7 mouse cellular contexts compared by ENCODE assay signal in genomic region chr6:47771760-47772159, GRCm38 (mm10). TPM values are rescaled to one million over a fixed set of nuclear protein-coding genes. Genes with fewer than 3 reads are reported as not detected.
DNase-seq lines count a peak whose midpoint lies in the region; ATAC-seq and TF ChIP-seq lines count a peak whose summit lies in the region.
"Not testable (repeated sequence)": the region's sequence is repeated elsewhere in the genome, so short reads cannot be mapped to it uniquely, and the experiment has no call there.

No protein-coding gene starts in this region.

- peak; percentile 81 for DNase-seq in Patski (ENCODE audit: low read depth, low spot score)
- not testable (repeated sequence) for DNase-seq in embryonic facial prominence, embryonic 10.5 days (ENCODE audit: low spot score)
- peak; percentile 56 for DNase-seq in forelimb bud, embryonic 11.5 days (ENCODE audit: low read depth, low spot score)
- DNase-seq in mesoderm, embryonic 11.5 days (ENCODE audit: low read depth, low spot score) = peak; percentile 59
- DNase-seq in right cerebral cortex, postnatal 10 days (ENCODE audit: low spot score in 2 of 2) = peak; percentile 19 to 27

- ATAC-seq in Patski = peak; percentile 85
- 0 out of 2 replicates have a peak, but pooled peaks have one; percentile 45 for ATAC-seq in hindbrain, embryonic 16.5 days
- ATAC-seq in limb, embryonic 15.5 days (ENCODE audit: insufficient number of reproducible peaks, low FRiP score, low TSS enrichment, low read depth) = not testable (repeated sequence)

- POLR2A ChIA-PET in Patski (lab: Charles Lee) = not testable (repeated sequence)

- CTCF ChIA-PET in Patski (lab: Charles Lee) = not testable (repeated sequence)

- in situ Hi-C loops in Patski (cut with MboI; ENCODE audit: low pct_unique_long_range_greater_than_20kb) = not testable (repeated sequence)

- H3K9me3 ChIP-seq in embryonic facial prominence, embryonic 10.5 days; hindbrain, embryonic 16.5 days (ENCODE audit: control insufficient read depth, low read length); limb, embryonic 15.5 days: not testable (repeated sequence)

- 0 out of 2 replicates have a peak overlapping the region, but pooled peaks have one; percentile 27 for H3K4me3 ChIP-seq in embryonic facial prominence, embryonic 10.5 days
- H3K4me3 ChIP-seq in hindbrain, embryonic 16.5 days (ENCODE audit: low read length) = peak overlapping the region; percentile 20; the same call in 1 of the 2 replicates
- peak overlapping the region; percentile 19 for H3K4me3 ChIP-seq in limb, embryonic 15.5 days

- 50% methylated on average over 9 of the region's 19 CpGs for WGBS in embryonic facial prominence, embryonic 10.5 days
- WGBS in hindbrain, embryonic 16.5 days = 67% methylated on average over 7 of the region's 19 CpGs
- WGBS in limb, embryonic 15.5 days = 46% methylated on average over 9 of the region's 19 CpGs

- not testable (repeated sequence) for TF ChIP-seq CTCF in Patski (IDR thresholded peaks at IDR 0.05)

- H3K4me2 ChIP-seq in hindbrain, embryonic 16.5 days (ENCODE audit: low read length) = peak overlapping the region; percentile 37
- H3K4me2 ChIP-seq in limb, embryonic 15.5 days = 0 out of 2 replicates have a peak overlapping the region, but pooled peaks have one; percentile 13

- not testable (repeated sequence) for H3K27ac ChIP-seq in embryonic facial prominence, embryonic 10.5 days (replicated peaks); hindbrain, embryonic 16.5 days (ENCODE audit: low read depth, low read length); limb, embryonic 15.5 days

- not testable (repeated sequence) for H3K27me3 ChIP-seq in Patski; hindbrain, embryonic 16.5 days (replicated peaks; ENCODE audit: control insufficient read depth, insufficient read depth, low read length); limb, embryonic 15.5 days
- peaks cover 24% of the 10 kb centered on the region for H3K27me3 ChIP-seq in embryonic facial prominence, embryonic 10.5 days (replicated peaks; ENCODE audit: low read depth, poor library complexity, severe bottlenecking)

- H3K4me1 ChIP-seq in embryonic facial prominence, embryonic 10.5 days; hindbrain, embryonic 16.5 days (ENCODE audit: control insufficient read depth, insufficient read depth, low read depth, low read length); limb, embryonic 15.5 days: not testable (repeated sequence)

- not testable (repeated sequence) for H3K9ac ChIP-seq in hindbrain, embryonic 16.5 days (ENCODE audit: low read depth, low read length); limb, embryonic 15.5 days

- H3K36me3 ChIP-seq in embryonic facial prominence, embryonic 10.5 days (replicated peaks); hindbrain, embryonic 16.5 days (ENCODE audit: control insufficient read depth, insufficient read depth, low read length); limb, embryonic 15.5 days: not testable (repeated sequence)

RNA-seq across cellular contexts. Expression of gene Pdia4, which starts 41.5 kb away (rescaled TPM):
- polyA plus RNA-seq in Patski (2021) = 241 TPM
- 323 and 333 TPM in 2 replicates for polyA plus RNA-seq in embryonic facial prominence, embryonic 10.5 days (2016; fragmentation: Nextera tagmentation; extraction: Ambion mirVana)
- polyA plus RNA-seq in hindbrain, embryonic 16.5 days (2015; fragmentation: Nextera tagmentation; extraction: Ambion mirVana) = 142 and 168 TPM in 2 replicates
- polyA plus RNA-seq in limb, embryonic 15.5 days (2015; fragmentation: Nextera tagmentation; extraction: Ambion mirVana) = 277 and 292 TPM in 2 replicates

RNA-seq across cellular contexts. Expression of gene Zfp786, which starts 58.9 kb away (rescaled TPM):
- polyA plus RNA-seq in Patski (2021) = 0.82 TPM
- 7.6 and 8.0 TPM in 2 replicates for polyA plus RNA-seq in embryonic facial prominence, embryonic 10.5 days (2016; fragmentation: Nextera tagmentation; extraction: Ambion mirVana)
- 13.9 and 15.7 TPM in 2 replicates for polyA plus RNA-seq in hindbrain, embryonic 16.5 days (2015; fragmentation: Nextera tagmentation; extraction: Ambion mirVana)
- 2.5 and 3.6 TPM in 2 replicates for polyA plus RNA-seq in limb, embryonic 15.5 days (2015; fragmentation: Nextera tagmentation; extraction: Ambion mirVana)
